Mouse (Mus musculus) stomach, postnatal 0 days (tissue): ENCODE measurements at regions not wholly inside any gene's neighbourhood (a gene's known extent, or its start where the extent isn't known, plus 50 kb on each side); places are given as distances from the start of the nearest gene placed in this dataset.

Experiments used
- ATAC-seq: fragments of 200-750 bp; cut with Nextera tagmentation; 2 replicates; pipeline ENCODE4 v1.8.0; 2017; ENCODE audit not compliant: low FRiP score, low TSS enrichment
- DNase-seq: peaks from one replicate; pipeline ENCODE4 v3.0.0-alpha.2; 2016; ENCODE audit warnings: low spot score
- H3K27ac ChIP-seq: fragments of 300-500 bp; sonication (generic); replicated peaks from 2 replicates; pipeline ENCODE4 v1.5.1; 2014; ENCODE audit warnings: mild to moderate bottlenecking, control low read depth
- H3K27me3 ChIP-seq: fragments of 300-500 bp; sonication (generic); 2 replicates; pipeline ENCODE4 v1.6.1; 2014; ENCODE audit warnings: low read length; ENCODE audit not compliant: control insufficient read depth, insufficient read depth
- H3K36me3 ChIP-seq: fragments of 300-500 bp; sonication (generic); 2 replicates; pipeline ENCODE4 v1.6.1; 2014; ENCODE audit warnings: low read length, mixed read lengths; ENCODE audit not compliant: control insufficient read depth, insufficient read depth
- H3K4me1 ChIP-seq: fragments of 300-500 bp; sonication (generic); replicated peaks from 2 replicates; pipeline ENCODE4 v1.6.1; 2014; ENCODE audit warnings: antibody characterized with exemption; ENCODE audit not compliant: control insufficient read depth, insufficient read depth
- H3K4me2 ChIP-seq: fragments of 300-500 bp; sonication (generic); replicated peaks from 2 replicates; pipeline ENCODE4 v1.6.1; 2014; ENCODE audit warnings: low read depth, mild to moderate bottlenecking, control low read depth, moderate library complexity
- H3K4me3 ChIP-seq: fragments of 300-500 bp; sonication (generic); 2 replicates; pipeline ENCODE4 v1.5.1; 2014; ENCODE audit warnings: low read depth, low read length, control low read depth
- H3K9ac ChIP-seq: fragments of 300-500 bp; sonication (generic); 2 replicates; pipeline ENCODE4 v1.6.1; 2014; ENCODE audit warnings: mild to moderate bottlenecking, low read length, control low read depth, mixed read lengths
- H3K9me3 ChIP-seq: fragments of 300-500 bp; sonication (generic); 2 replicates; pipeline ENCODE4 v1.6.1; 2016; ENCODE audit warnings: low read length; ENCODE audit not compliant: control insufficient read depth
- CTCF ChIP-seq: IDR thresholded peaks from 2 replicates; pipeline ENCODE4 v1.5.1; 2016; ENCODE audit warnings: antibody characterized with exemption, low read depth, mild to moderate bottlenecking, moderate library complexity
- EP300 ChIP-seq: optimal IDR thresholded peaks from 2 replicates; pipeline ENCODE3; 2016; ENCODE audit warnings: antibody characterized with exemption
- WGBS: fragments of 180-500 bp; shearing (Covaris S2); extraction: QIAGEN DNeasy Blood & Tissue Kit; methylation state at CpG from one replicate; pipeline ENCODE4 v1.1.7; 2014; 5-methylcytosine and 5-hydroxymethylcytosine counted together

DNA sequence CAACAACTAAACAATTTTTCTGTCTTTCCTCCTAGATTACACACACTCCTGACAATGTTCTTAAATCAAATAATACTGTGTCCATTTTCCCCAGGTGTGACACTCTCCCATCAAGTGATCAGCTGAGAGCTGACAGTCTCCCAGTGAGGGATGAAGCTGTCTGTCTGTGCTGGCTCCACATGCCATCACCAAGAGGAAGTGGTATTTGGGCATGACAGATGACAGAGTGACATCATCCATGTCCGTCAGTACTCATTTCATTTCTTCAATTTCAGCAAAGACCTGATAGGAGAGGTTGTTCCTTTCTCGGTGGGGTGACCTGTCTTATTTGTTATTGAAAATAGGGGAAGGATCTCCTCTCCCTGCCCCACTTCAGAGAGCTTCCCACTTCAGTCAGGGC is 206.5 kb upstream of the Nr4a3 start:
- Histone ChIP-seq H3K4me3 (no peak overlapping the region), H3K9me3 (no peaks in the 10 kb centered on the region), H3K27ac (no peak overlapping the region), H3K4me1 (no peaks in the 10 kb centered on the region), H3K4me2 (no peak overlapping the region), H3K9ac (no peak overlapping the region), H3K27me3 (no peaks in the 10 kb centered on the region), H3K36me3 (no peaks in the 10 kb centered on the region)
- 72% methylated on average over 2 of the region's 2 CpGs for WGBS
- DNase-seq (no peak), ATAC-seq (no peak)
- TF ChIP-seq EP300 (no peak), CTCF (no peak)

DNA sequence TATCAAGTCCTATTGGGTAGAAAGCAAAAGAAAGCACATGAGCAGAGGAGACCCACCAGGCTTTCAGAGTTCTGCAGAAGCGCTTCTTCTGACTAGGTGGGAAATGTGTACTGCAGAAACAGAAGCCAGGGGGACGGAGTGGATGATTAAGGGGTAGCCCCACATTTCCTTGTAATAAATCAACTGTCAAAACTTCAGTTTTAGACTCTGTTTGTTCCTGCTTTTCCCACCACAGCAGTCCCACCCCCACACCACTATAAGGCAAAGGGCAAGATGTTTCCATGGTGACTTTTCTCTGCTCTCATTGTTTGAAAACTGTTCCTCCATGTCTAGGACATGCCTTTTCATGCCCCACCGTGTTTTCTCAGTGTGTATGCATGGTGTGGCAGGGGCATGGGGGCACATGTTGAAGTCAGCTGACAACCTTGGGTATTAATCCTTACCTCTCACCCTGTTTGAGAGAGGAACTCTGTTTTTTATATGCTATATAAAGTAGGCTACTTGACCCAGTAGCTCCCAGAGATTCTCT is 202.8 kb upstream of the Nr4a3 start:
- no peaks in the 10 kb centered on the region for H3K27me3 ChIP-seq
- DNase-seq (no peak), ATAC-seq (peak; percentile 40)
- H3K27ac ChIP-seq = no peak overlapping the region
- no peak overlapping the region for H3K4me3 ChIP-seq
- TF ChIP-seq EP300 (no peak), CTCF (no peak)
- H3K9me3 ChIP-seq = no peaks in the 10 kb centered on the region
- no peak overlapping the region for H3K9ac ChIP-seq
- H3K36me3 ChIP-seq = no peaks in the 10 kb centered on the region
- no peaks in the 10 kb centered on the region for H3K4me1 ChIP-seq
- no peak overlapping the region for H3K4me2 ChIP-seq
- WGBS = 41% methylated on average over 3 of the region's 3 CpGs

DNA sequence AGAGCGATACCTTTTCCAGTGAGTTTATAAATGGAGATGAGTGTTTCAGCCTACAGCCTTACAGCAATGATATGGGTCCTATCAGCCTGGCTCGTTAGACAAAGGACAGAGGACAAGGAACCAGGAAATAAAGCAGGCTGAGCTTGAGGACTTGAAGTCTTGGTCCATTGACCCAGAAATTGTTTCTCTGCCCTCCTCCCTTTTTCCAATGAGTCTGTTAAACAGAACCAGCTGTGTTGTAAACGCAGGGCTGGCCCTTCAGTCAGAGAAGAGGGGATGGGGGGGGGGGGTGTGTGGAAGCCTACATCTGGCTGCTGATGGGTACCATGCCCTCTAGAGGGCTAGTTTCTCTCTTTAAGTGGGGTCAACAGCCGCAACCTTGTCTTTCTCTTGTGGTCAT is 199.7 kb upstream of the Nr4a3 start:
- Histone ChIP-seq H3K27ac (no peak overlapping the region), H3K4me1 (no peaks in the 10 kb centered on the region), H3K9ac (no peak overlapping the region), H3K36me3 (no peaks in the 10 kb centered on the region), H3K9me3 (no peaks in the 10 kb centered on the region), H3K27me3 (no peaks in the 10 kb centered on the region), H3K4me3 (no peak overlapping the region), H3K4me2 (no peak overlapping the region)
- no peak for DNase-seq
- ATAC-seq = no peak
- TF ChIP-seq CTCF = no peak
- TF ChIP-seq EP300 = no peak
- WGBS = 65% methylated on average over 4 of the region's 4 CpGs

DNA sequence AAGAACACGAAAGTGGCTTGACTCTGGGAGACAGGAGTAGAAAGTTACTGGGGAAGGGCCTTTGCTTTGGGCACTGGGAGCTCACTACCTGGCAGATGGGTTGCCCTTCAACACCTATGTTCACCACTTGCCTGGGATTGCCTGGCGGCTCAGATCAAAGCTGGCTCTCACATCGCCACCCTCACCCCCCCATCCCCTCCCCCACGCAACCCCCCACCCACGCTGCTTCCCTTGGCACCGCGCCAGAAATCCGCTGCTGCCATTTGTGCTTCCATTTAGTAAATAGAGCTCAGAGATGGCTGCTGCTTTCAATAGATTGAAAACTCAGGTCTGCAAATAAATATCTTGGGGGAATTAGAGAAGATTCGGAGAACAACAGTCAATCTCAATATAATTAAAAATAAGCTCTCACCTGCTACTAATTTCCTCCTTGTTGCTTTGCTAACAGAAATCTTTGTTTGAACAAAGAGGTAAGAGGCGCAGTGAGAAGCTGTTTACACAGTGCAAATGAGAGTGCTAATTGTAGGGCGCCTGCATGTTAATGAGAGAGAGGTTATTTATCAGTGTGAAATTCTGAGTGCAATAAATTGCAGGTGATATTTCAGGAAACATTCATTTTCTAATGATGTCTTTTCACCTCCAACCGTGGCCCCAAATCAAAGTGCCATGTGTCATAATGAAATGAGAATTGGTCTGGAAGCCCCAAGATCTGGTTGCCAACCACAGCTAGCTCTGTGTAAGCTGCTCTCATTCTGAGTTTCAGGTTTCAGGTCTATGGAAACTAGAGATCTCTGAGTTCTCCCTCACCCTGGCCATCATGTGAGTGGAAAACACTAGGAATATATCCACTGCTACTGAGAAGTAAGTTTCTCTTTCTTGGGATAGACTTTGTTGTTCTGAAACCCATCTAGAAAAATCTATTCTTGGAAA is 198.3 kb upstream of the Nr4a3 start:
- DNase-seq (no peak), ATAC-seq (no peak)
- H3K4me2 ChIP-seq = no peak overlapping the region
- no peak overlapping the region for H3K4me3 ChIP-seq
- no peak overlapping the region for H3K27ac ChIP-seq
- H3K9ac ChIP-seq = no peak overlapping the region
- no peaks in the 10 kb centered on the region for H3K9me3 ChIP-seq
- H3K4me1 ChIP-seq = no peaks in the 10 kb centered on the region
- H3K27me3 ChIP-seq = no peaks in the 10 kb centered on the region
- H3K36me3 ChIP-seq = no peaks in the 10 kb centered on the region
- WGBS = 34% methylated on average over 12 of the region's 12 CpGs
- TF ChIP-seq CTCF (no peak), EP300 (no peak)

- no peak overlapping the region for H3K27ac ChIP-seq
- DNase-seq (no peak), ATAC-seq (no peak)
- WGBS = 27% methylated on average over 6 of the region's 6 CpGs
- H3K9me3 ChIP-seq = no peaks in the 10 kb centered on the region
- no peak overlapping the region for H3K4me2 ChIP-seq
- H3K27me3 ChIP-seq = no peaks in the 10 kb centered on the region
- H3K9ac ChIP-seq = no peak overlapping the region
- H3K4me3 ChIP-seq = no peak overlapping the region
- H3K4me1 ChIP-seq = no peaks in the 10 kb centered on the region
- TF ChIP-seq EP300 (no peak), CTCF (no peak)
- H3K36me3 ChIP-seq = no peaks in the 10 kb centered on the region
Measured at GRCm38 (mm10) chr4:47861151-47861550, 183.8 kb upstream of the Nr4a3 start.

DNA sequence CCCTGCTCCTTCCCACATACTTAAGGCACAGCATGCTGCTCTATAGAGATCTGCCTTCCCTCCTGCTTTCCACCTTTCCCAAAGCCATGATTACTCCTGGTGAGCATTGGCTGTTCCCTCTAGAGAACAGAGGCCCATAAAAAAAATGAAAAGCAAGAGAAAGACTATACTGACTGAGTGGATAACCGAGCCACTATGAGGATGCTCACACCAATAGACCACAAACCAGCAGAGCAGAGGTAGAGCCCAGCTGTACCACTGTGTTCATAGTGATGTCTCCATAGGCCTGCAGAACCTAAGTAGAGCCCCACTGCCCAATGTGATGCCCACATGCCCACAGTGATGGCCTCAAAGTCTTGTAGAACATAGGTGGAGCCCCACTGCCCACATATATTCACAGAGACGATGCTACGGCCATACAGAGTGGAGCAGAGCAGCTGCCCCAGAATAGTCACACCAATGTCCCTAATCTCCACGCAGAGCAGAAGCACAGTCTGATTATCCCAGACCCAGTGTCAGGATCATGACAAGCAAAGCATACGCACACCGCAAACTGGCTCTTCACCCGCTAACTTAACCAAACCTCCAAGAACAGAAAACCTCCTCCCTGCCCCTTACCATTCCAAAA is 174.8 kb upstream of the Nr4a3 start:
- Histone ChIP-seq H3K4me1 (no peaks in the 10 kb centered on the region), H3K9me3 (no peaks in the 10 kb centered on the region), H3K27me3 (no peaks in the 10 kb centered on the region), H3K27ac (no peak overlapping the region), H3K36me3 (no peaks in the 10 kb centered on the region), H3K4me2 (no peak overlapping the region), H3K9ac (no peak overlapping the region), H3K4me3 (no peak overlapping the region)
- no peak for DNase-seq
- 93% methylated on average over 7 of the region's 7 CpGs for WGBS
- ATAC-seq = no peak
- TF ChIP-seq EP300 (no peak), CTCF (no peak)
